Mouse (Mus musculus) monocyte, adult 5-6 weeks (primary cell): ENCODE measurements around the gene Slc2a3. TPM values are rescaled to one million over a fixed set of nuclear protein-coding genes. Genes with fewer than 3 reads are reported as not detected.

Experiments
- ATAC-seq: fragments of 153-309, 156-312 bp; replicated peaks from 2 replicates; pipeline ENCODE4 v1.8.0; 2017; ENCODE audit warnings: mild to moderate bottlenecking; ENCODE audit not compliant: low TSS enrichment, insufficient number of reproducible peaks, severe bottlenecking, poor library complexity, low FRiP score
- total RNA-seq: library from RNA; stranded (forward); fragments of 200-1000, 200-491, 200-594 nt; gene quantifications from 3 replicates; pipeline ENCODE4 v1.2.3, GENCODE M21; 2017

The Slc2a3 gene
- total RNA-seq, 1 experiment from 2014 or later, result 60.1 TPM

DNA sequence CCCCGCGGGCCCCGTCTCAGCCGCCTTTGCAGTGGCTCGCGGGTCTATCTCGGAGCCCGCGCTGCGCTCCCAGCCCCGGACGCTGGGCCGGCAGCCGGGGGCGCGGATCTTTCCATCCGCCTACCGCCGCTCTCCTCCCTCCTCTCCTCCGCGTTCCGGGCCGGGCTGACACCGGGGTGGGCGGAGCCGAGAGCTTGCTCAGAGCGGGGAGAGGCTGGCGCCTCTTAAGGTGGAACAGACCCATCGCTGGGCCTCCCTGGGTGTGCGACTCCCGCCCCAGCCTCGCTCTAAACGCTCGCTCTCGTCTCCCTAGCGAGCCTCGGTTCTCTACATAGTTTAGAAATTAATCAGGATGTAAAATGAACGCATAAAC is 9.8 kb upstream of the Slc2a3 start:
- ATAC-seq, result peak; percentile 76

DNA sequence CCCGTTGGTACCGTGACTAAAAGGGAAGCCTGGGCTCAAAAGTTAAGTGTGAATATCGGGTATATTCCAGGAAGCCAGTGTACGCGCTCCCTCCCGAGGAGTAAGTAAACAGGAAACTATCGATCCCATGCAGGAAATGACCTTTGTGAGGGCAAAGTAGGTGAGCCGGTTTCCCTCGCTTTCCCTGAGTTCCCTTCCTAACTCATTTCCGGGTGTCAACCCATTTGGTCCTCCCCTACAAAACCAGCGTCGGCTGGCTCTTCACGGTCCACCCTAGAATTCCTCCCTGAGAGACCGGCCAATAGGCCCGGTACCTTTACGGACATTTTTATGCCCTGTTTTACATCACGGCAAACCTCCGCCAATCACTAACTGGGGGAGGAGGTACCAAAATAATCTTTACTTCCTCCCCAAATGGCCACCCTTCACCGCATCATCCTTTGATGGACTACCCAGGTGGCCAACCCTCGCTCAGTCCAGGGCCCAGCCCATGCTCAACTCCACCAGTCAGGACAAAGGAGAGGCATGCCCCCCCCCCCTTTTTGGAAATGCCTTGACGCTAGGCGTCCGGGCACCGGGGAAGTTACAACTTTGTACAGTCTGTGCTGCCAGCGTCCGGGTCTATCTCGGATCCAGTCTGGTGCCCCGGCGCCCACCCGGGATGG is 9.3 kb upstream of the Slc2a3 start:
- ATAC-seq, result peak; percentile 93

DNA sequence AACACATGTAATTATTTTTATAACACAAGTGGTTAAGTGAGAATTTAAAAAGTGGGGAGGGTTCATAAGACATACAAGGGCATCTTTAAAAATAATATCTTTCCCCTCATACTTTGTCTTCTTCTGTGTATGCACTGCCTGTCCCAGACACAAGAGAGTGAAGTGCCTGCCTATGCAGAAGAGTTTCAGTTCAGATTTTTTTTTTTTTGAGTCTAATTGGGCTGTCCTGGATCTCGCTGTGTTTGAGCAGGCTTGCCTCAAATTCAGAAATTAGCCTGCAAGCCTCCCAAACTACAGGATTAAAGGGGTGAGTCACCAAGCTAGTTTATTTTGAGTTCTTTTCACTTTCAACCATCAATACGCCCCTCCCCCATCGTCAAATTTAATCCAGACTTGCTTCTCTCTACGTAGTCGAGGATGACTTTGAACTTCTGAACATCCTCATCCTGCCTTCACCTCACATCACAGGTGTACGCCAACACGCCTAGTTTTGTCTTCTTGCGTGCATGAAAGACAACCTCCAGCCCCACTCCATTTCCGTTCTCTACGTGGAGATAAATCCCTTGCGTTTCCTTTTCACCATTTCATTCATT is 8.7 kb upstream of the Slc2a3 start:
- ATAC-seq, result 0 out of 2 replicates have a peak, but pooled peaks have one; percentile 0

DNA sequence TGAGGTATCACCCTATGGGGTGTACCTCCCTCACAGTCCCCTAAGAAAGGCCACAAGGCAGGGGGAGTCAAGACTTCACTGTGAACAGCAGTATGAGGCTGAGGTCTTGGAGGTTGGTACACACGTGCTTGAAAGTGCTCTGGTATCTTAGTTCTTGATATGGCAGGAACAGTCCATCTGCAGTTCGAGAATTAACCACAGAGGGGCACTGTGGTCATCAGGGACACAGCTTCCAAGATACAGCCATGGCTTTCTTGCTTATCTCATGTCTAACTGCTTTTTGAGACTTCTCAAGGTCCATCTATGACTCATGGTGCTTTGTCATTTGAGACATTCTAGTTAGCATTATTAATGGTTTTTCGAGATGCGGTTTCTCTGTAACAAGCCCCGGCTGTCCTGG is 3.0 kb upstream of the Slc2a3 start:
- peak; percentile 82 for ATAC-seq

DNA sequence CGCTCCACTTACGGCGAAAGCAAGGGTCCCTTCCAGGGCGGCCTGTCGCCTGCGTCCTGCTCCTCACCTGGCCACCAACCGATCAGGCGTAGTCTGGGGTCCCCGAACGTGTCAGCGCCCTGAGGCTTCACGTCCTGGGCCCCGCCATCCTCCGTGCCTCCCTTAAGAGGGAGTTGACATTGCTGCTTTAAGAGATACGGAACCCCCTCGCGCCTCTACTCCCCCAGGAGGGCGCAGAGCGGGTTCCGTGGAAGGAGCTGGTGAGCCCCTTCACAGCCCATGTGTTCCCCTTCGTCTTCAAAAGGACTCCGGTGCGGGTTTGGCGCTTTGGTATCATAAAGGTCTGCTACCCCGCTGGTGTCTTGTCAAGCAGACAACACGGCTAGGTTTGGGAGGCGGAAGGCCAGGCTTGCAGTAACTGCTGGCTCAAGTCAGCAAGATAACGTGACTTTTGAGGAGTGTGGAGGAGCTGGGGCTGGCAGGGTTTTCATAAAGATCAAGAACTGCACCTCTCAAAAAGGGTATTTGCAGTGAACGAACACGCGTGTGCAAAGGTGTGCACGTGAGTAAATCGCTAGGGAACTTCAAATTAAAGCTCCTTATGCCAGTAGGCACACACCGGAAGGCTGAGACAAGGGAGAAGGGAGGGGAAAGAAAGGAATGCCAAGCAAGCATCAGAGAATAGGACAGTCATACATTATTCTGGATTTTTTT is 518 bp upstream of the Slc2a3 start:
- ATAC-seq, result peak; percentile 27; the same call in 1 of the 2 replicates

DNA sequence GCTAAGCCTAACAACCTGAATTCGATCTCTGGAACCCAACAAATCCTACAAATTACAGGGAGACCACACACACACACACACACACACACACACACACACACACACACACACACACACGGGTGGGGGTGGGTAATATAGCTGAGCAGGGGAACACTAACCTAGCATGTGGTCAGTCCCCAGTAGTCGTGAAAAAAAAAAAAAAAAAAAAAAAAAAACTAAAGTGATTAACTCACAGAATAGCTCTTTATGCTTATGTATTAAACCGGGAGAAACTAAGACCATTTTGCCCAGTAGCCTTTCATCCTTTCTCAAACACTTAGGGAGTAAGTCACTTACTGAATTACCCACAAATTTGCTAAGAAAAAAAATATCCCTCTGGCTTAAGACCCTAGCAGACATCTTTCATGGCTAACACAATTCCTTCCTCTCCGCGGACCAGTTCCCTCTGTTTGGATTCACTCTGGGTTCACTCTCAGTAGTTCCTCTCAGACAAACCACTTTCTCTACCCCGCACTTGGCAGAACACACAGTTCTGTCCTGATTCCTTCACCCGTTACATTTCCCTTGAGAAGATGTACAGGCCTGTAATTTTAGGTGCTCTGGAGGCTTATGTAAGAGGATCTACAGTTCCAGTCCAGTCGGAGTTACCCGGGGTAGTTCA is 670 bp downstream of the Slc2a3 start:
- no peak for ATAC-seq

DNA sequence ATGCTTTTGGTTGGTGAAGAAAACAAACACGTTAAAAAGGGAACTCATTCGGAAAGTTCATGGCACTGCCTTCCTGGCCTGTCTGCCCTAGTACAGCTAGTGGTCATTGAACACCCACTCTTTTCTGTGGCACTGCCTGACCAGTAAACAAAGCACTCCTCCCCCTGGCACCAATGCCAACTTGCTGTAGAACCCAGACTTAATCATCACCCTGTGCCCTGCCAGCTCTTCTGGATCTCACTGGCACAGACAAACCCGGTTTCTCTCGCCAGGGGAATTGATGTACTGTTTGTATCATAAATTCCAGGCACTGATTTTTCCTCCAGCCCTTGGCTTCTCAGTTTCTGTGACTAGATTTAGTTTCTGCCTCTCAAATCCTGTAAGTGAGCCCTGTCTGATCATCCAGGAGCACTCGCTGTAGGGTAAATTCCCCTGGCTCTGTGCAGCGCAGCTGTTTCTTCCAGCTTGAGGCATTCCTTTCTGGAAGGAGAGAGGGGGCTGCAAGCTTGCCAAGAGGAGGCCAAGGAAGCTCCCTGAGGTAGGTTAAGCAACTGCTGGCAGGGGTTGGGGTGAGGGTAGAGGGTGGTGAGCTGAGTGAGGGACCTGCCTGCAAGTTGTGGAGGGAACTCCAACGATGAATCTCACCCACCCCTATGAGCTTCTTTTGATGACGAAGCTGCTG is 6.0 kb downstream of the Slc2a3 start:
- no peak for ATAC-seq

DNA sequence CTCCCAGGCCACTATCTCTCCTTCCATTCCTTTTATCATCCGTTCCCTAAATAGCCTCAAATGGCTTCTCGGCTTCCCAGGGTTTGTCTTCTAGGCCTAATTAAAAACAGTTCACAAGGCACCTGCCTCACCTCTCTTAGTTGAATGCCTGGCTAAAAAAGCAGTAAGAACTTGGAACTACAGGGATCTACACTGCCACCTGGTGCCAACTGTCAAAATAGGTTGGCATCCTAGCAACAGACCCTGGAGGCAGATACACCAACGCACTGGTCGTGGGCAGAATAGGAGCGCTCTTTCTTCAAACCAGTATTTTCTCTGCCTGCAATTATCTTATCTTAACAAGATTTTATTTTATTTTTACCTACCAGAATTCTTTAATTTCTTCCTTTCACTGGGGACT is 15.2 kb downstream of the Slc2a3 start:
- peak; percentile 60; the same call in 1 of the 2 replicates for ATAC-seq

DNA sequence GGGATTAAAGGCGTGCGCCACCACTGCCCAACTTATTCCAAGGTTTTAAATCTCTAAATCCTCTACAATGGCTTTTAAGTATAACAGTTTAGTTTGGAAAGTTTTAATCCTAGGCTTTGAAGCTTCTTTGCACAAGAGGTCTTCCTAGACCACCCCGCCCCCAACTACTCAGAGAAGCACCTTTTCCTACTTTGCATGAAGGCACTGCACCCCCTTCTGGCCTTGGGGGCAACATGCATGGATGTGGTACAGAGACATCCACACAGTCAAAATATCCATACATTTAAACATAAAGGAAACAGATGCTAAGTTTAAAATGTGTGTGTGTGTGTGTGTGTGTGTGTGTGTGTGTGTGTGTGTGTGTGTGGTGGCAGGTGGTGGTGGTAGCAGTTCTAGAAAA is 16.6 kb downstream of the Slc2a3 start:
- no peak for ATAC-seq

DNA sequence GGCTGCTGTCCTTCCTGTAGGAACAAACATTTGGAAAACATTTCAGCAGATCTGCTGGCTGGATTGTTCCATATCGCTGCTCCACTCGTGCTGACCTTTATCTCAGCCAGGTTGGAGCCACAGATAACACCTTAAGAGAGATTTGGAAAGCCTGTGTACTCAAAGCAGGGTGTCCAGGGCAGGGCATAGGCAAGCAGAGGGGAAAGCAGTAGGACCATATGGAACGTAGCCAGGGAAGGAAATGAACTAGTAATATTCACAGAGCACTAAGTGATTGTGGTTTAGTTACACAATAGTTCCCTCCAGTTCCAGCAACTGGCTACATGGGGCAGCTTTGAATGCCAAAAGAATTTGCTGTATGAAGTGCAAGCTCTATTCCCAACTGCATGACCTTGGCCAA is 19.3 kb downstream of the Slc2a3 start:
- ATAC-seq, result no peak

DNA sequence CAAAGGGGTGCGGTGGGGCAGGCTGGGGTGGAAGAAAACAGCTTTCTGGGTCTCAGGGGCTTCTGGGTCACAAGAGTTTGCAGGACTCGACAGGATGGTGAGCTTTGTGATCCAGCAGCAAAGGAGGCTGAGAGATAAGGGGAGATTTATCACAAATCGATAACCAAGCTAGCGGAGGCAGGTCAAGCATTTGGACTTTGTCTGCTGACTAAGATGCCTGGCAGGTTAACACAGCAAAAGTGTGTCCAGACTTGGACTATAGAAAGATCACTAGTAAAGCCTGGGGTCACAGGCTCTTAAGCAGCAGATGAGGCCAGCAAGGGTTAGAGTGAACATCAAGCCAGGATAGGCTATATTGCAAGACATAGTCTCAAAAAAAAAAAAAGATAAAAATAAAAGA is 20.3 kb downstream of the Slc2a3 start:
- ATAC-seq, result no peak

DNA sequence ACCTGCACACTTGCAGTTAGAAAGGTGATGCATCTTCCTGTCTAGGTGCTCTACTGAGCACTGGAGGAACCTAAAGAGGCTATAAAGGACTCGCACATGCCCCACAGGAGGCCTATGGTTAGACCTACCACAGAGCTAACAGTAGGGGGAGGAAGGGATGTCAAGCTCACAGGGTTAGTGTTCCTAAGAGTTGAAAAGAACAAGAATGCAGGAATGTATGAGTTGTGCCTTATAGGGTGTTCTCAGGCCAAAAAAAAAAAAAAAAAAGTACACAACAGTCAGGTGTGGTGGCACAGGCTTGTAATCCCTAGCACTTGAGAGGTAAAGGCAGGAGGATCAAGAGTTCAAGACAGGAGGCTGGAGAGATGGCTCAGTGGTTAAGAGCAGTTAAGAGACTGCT is 21.5 kb downstream of the Slc2a3 start:
- ATAC-seq, result no peak

DNA sequence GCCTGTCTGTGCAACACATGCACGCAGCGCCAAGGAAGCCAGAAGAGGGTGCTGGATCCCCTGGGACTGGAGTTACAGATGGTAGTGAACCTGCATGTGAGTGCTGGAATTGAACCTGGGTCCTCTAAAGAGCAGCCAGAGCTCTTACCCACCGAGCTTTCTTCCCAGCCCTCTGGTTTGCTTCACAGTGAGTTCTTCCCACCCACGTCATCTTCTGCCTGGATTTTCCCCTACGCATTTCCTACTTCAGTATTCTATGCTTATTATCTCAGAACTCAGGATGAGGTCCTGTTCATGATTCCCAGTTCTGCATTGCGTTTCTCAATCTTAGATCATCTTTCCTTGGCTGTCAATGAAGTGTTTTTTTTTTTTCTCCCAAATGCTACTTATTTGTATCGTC is 25.4 kb downstream of the Slc2a3 start:
- no peak for ATAC-seq

DNA sequence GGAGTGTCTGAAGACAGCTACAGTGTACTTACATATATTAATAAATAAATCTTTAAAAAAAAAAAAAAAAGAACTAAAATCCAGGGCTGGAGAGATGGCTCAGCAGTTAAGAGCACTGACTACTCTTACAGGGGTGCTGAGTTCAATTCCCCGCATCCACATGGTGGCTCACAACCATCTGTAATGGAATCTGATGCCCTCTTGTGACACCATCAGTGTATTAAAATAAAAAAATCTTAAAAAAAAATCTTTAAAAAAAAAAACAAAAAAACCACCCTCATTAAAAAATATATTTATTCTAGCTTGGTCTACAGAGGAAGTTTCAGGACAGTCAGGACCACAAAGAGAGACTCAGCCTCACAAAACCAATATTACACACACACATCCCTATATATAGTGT is 27.1 kb downstream of the Slc2a3 start:
- no peak for ATAC-seq

DNA sequence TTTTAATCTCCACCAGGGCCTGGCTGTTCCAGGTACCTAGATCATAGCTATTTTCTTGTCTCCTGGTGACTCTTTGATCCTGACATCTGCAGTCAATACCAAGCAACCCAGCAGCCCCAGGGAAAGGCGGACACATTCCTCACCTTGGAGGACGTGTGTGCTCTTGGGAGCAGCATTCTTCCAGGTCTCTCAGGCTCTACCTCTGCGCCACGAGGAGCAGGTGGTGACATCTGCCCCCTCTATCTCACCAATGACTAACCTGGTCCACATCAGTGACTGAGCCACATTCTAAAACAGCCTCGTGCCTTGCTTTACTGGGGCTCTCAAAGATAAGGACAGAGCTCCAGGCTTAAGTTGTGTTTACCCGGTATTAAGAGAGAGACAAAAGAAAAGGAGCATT is 28.7 kb downstream of the Slc2a3 start:
- no peak for ATAC-seq

DNA sequence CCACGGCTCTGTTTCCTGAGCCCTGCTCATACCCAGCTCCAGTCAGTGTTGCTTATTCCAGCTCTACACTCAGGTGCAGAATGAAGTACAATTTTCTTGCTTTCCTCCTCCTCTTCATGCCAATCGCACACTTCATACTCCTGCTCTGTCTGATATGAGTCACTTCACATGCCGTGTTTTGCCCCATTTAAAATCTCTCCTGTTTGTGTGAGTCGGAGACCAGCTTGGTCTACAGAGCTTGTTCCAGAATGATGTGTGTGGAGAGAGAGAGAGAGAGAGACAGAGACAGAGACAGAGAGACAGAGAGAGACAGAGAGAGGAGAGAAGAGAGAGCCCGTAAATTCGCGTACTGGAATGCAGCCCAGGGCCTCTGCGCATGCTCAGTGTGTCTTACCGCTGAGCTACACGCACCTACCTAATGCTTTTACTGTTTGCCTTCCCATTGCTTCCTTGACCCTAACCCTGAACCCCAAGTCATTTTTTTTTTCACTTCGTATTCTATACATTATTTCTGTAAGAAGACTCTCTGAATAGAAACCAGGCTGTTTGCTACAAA is 30.6 kb downstream of the Slc2a3 start:
- ATAC-seq, result no peak

DNA sequence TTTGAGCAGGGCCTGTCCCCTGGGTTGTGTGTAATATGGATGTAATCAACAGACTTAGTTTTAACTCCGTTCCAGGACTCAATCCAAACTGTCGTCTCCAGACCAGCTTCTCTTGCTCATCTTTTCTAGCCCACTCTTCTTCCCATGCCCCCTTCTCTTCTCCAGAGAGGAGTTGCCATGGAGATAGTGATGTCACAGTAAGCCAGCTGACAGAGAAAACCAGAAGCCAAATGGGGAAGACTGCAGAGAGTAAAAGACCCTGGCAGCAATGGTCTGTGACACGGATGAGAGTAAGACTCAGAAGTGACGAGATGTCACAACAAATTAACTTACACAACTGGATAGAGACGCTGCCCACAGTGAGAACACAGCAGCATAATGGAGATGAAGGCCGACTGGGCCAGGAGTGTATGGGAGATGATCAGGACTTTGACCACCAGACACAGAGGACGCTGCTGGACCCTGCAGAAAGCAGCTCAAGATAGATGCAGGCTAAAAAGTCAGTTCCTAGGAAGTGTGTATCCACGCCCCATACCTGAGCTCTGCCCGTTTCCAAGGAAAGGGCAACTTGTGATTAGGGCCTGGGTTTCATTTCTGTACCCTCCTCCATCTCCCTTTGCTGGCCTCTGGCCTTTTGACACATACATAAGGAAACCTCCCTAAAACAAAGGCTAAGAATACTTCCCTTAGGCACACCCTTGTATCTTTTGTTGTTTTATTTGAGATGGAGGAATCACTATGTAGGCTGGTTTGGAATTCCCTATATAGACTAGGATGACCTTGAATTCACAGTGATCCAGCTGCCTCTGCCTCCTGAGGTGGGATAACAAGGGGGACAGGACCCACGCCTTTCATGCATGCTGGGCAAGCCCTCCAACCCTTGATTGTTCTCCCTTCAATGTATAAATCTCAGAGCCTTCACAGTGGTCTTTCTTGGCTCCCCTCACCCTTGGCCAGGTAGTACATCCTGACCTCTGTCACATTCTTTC is 31.4 kb downstream of the Slc2a3 start:
- no peak for ATAC-seq

DNA sequence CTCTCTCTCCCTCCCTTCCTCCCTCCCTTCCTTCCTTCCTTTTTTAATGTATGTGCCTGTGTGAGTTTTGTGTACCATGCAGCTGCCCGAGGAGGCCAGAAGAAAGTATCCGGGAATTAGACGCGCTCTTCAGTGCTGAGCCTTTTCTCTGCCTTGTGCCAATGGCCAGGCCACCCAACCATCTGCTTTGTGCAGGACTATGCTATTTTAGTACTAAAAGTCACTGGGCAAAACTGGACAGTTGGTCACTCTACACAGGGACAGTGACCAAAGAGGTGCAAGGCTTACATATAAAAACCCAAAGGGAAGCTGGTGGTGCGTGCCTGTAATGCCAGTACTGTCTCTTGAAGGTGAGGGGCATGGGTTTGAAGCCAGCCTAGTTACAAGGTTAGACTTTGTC is 33.2 kb downstream of the Slc2a3 start:
- ATAC-seq, result no peak
